Mouse (Mus musculus) heart, adult 11 months (tissue): ENCODE data around the gene Plcb4.
A peak's percentile ranks its signal among the peaks of the same experiment; 100 is the strongest.

Experiments
- DNase-seq: peaks from one replicate; pipeline ENCODE4 v3.0.0; 2022

Gene Plcb4

DNA sequence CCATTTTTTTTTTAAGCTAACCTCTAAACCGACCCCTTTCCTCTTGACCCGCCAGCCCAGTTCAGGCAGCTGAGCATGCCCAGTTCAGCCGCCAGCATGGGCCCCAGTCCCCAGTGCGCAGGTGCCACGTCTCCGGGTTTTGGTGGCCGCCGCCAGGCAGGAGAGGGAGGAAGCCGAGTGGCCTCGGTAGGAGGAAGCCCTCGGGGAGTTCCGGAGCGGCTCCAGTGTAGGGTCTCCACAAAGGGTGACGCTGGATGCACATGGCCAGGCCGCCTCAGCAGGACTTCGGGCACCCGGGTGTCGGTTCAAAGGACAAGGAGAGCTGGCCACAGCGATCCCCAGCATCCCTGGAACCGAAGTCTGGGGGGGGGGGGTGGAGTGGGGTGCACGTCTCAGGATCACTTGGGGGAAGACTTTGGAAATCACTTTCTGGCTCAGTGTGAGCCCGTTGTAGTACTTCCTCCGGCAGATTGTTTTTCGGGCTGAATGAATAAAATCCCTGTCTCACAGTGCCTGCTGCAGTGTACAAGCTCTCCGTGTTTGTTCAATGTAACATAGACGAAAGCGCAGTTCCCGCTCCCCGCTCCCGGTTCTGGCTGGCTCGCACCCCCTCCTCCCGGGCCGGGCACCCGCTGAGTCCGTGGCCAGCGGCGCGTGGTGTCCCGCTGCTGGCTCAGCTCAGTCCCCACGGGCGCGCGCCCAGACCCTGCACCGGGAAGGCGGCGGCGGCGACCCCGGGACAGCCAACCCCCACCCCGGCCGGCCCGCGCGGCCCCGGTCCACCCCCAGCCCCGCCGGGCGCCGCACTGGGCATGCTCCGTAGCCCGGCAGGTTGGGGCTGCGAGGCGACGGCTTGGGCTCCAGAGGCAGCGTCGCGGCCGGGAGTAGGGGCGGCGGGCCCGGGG, at the start of gene Plcb4:
TSS of gene Plcb4 (plus strand) at position 526 of the 905 bp plus-strand sequence.
- peak; percentile 99 for DNase-seq

DNA sequence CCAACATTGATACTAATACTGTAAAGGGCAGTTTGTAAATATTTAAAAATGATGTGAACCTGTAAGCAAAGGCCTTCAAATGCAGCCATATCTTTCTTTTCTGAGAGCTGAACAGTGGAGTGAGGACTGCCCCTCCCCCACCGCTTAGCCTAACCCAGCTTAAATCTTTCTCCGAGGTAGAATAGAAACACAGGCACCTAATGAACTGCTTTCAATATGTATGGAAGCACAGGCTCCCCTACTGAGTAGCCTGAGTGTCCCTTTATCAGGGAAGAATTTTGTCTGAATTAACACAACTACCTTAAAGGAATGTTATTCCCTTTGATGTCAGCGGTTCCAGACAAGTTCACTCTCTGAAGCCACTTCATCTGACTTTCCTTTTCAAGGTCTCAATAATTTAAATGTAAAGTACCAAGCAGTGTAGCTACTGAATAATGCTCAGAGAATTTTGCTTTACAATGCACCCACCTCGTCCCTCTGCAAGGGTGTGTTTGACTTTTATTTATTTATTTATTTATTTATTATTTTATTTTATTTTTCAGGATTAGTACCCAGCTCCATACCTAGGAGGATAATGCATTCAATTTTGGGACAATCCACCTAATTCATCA, 44.1 kb upstream of the Plcb4 start:
- no peak for DNase-seq

DNA sequence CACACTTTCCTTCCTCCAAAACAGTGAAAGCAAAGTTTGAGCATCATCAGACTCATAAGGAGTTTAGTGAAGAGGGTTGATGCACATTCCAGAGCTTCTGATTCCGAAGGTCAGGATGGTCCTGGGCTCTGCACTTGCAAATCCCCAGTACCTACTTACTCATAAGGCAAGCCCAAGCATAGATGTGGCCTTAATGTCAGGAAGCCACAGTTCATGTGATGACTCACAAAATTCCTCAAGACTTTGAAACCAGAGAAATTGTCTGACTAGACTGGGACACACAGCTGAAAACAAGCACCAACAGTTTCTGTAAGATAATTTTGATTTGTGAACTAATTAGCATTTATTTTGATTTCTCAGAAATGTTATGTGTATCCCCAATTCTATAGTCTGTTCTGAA, 42.7 kb upstream of the Plcb4 start:
- DNase-seq = no peak

DNA sequence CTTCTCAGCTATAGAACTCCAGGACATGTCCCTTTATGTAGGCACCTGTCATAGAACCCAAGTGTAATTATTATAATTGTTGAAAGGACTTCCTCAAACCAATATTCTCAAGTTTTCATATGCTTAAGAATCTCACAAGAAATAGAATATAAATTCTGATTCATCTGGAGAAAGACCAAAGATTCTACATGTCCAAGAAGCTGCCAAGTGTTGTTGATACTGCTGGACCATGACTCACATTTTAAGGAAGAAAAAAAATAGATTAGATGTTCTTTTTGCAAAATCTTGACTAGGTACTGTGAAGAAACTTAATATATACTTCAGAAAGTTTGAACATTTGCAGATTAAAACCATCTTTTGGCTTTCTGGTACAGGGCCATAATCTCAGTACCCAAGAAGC, 40.3 kb upstream of the Plcb4 start:
- DNase-seq = no peak

DNA sequence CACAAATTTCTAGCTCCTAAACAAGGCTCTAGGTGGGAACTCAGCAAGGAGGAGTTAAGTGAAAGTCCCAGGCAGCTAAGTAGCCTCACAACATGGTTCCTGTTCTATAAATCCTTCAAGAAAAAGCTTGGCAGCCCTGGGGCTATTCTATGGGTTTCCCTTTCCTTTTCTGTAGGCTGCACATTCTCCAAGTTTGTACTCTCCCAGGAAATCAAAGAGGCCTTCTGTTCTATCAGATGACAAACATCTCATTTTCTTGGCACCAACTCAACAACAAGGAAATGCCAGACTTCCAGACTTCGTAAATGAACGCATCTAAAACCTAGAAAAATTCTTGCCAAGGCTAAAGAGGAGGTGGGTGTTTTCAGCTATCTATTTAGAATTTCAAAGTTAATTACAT, 38.9 kb upstream of the Plcb4 start:
- no peak for DNase-seq

DNA sequence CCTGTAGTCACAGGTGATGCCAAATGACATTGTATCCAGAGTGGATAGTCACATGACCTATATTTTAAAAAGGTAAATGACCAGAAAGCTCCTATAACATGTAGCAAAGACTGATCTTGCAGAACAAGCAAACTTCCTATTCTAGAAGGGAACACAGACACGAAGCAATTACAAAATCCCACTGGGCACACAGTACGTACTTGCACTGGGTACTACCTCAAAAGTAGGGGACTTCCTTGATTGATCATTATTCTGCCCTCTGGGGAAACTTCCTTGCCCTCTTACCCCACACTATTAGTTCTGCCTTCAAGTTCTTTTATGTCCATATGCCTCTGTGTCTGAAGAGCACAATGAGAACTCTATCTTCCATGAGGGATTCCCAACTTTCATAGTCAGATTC, 31.0 kb upstream of the Plcb4 start:
- no peak for DNase-seq

DNA sequence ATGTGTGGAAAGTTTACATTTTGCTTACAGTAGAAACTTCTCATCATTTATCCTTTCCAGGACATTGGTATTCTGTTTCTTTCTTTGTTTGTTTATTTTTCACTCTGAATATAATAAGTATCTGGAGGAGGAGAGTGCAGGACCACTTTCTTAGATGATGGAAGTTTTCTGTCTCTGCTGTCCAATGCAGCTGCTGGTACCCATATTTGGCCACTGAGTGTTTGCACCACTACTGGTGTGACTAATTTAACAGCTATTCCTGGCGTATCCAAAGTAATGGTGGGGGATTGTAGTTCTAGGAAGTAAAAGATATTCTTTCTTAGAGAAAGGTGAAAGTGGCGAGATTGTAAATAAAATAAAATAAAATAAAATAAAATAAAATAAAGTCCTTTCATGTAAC, 21.6 kb upstream of the Plcb4 start:
- no peak for DNase-seq

DNA sequence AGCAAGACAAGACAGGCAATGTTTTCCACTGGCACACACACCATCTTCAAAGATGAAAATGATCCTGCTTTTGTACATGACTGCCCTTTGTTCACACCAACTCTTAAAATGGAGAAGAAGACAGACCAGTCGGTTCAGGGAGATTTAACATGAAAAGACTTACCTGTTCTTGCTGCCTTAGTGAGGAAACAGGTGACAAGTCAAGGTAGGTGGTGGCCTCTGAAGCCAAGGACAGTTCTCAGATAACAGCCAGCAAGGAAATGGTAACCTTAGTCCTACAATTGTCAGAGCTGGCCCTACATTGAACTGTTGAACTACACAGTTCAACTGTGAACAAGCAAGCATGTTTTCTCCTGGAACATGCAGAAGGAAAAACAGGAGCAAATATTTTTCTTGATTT, 17.8 kb upstream of the Plcb4 start:
- peak; percentile 30 for DNase-seq

DNA sequence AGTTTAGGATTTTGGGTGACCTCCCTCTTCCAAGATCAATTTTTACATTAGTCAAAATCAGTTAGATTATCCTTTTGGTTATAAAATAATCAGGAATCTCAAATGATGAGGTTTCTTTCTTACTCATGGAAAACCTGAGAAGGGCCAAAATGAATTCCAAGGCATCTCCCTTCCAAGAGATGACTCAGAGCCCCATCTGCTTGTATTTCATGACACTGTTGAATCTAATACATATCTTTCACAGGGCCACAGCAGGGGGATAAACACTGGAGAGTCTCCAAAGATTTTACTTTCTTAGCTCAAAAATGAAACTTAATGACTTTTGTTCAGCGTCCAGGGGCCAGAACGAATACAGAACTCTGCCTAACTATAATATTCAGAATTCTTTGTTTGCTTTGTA, 17.2 kb upstream of the Plcb4 start:
- peak; percentile 89 for DNase-seq

DNA sequence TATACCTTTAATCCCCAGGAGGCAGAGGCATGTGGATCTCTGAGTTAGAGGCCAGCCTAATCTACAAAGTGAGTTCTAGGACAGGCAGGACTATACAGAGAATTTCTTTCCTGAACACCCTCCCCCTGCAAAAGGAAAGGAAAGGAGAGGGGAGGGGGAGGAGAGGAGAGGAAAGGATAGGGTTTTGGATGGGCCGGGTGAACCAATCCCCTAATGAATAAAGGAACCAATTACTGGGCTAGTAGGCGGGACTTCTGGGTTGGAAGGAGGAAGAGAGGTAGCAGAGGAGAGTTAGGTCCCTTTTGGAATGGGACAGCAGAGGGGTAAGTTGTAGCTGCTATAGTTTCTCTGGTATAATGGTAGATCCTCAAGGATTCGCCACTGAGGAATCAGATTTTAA, 12.6 kb upstream of the Plcb4 start:
- no peak for DNase-seq

DNA sequence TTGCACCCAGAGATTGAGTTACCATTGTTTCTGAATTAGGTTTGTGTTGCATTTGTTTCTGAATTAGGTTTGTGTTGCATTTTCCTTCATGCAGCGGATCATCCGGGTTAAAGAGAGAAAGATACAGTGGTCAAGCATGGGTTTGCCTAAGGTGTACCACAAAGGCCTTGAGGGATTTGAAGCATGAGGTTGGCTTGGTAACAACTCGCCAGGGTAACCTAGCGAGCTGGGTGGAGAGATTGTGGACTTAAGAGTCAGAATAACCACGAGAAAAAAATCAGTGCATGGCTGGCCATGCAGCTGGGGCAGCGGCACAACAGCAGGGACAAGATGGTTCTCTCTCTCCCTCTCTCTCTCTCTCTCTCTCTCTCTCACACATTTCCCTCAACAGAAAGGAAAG, 12.2 kb upstream of the Plcb4 start:
- no peak for DNase-seq

DNA sequence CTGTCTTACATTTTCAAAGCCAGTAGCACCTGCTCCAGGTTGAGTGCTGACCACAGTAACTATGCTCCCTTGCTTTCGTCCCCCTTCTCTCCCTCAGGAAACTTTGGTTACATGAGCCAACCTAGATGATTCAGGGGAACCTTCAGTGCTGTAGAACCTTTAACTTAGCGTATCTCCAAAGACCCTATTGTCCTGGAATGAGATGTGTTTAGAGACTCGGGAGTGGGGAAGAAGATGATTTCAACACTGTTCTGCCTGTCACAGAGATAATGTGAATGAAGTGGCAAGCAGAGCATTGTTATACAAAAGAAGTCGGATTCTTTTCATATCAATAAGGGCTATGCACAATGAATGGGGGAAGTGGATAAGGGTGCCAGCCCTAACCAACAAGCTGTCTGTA, 10.8 kb upstream of the Plcb4 start:
- DNase-seq = no peak

DNA sequence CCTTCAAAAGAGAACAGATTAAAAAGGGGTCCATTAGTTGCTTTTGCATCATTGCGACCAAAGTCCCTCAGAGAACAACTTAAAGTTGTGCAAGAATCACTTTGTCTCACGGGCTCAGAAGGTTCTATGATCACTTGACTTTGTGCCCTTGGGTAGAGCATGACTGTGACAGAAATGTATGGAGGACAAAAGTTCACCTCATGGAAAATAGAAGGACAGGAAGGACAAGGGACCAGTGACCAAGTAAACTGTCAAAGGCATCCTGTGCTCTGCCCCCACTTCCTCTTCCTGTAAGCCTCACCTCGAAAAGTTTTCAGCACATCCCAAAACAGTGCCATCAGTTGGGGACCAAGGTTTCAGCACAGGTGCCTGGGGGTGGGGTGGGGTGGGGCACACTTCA, 7.9 kb upstream of the Plcb4 start:
- DNase-seq = peak; percentile 60

DNA sequence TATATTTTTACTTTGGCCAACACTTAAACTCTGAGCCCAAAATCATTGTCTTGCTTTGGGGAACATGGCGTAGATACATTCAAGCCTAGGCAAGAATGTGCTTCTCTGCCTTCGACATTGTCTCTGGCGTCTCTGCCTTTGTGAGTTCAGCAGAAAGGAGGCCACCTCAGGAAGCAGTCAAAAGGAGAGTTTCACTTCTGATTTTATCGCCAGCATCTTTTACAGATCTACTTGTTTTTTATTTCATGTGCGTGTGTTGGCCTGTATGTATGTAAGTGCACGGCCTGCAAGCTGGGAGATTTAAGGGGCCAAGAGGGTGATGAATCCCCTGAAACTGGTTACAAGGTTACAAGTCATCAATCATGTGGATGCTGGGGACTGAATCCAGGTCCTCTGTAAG, 6.8 kb upstream of the Plcb4 start:
- peak; percentile 41 for DNase-seq

DNA sequence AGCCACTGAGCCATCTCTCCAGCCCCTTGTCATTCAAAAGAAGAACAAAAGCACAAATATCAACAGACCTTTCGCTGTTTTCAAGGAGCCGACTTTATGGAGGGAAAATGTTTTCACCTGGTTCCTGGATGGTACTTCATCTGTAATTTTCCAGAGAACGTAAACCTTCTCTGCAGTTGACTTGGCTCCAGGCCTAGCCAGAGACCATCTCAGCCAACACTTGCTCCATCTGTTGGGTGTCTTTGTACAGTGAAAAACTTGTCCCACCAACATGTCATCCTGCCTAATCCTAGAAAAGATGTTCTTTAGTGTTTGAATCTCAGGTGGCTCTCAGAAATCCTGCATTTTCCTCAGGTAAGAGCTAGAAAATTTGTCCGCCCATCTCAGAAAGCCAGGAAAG, 6.4 kb upstream of the Plcb4 start:
- DNase-seq = peak; percentile 28

DNA sequence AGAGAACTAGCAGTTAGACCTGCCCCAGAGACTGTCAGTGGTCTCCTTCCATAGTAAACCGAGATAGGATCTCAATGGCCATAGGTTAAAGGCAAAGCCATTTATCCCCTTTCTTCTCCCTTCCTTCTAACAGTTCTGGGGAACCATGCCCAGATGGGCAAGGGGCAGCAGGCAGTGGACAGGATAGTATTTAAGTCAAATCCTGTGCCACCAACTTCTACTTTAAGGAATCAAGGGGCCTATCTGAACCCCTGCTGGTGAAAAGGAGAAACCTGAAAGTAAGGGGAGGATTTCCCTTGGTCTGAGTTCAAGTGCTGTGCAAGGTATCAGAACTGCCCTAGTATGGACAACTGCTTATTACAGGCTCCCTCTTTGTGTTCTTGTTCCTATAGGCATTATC, 2.9 kb upstream of the Plcb4 start:
- peak; percentile 67 for DNase-seq

DNA sequence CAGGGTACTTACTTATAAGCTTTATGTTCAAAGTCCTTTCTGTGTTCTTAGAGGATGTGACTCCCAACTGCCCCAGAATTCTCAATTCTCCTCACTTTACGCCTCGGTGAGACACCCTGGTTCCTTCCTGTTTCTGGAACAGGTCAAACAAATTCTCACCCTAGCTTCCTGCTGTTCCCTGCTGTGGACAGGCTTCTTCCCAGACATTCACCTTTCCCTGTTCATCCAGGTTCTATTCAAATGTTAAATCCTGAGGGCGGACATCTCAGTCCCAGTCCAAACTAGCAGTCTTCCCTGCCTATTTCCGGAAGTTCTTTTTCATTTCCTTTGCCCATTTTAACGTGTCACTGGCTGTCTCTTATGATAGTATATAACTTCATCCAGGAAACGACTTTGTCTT, 2.2 kb upstream of the Plcb4 start:
- DNase-seq = peak; percentile 70

DNA sequence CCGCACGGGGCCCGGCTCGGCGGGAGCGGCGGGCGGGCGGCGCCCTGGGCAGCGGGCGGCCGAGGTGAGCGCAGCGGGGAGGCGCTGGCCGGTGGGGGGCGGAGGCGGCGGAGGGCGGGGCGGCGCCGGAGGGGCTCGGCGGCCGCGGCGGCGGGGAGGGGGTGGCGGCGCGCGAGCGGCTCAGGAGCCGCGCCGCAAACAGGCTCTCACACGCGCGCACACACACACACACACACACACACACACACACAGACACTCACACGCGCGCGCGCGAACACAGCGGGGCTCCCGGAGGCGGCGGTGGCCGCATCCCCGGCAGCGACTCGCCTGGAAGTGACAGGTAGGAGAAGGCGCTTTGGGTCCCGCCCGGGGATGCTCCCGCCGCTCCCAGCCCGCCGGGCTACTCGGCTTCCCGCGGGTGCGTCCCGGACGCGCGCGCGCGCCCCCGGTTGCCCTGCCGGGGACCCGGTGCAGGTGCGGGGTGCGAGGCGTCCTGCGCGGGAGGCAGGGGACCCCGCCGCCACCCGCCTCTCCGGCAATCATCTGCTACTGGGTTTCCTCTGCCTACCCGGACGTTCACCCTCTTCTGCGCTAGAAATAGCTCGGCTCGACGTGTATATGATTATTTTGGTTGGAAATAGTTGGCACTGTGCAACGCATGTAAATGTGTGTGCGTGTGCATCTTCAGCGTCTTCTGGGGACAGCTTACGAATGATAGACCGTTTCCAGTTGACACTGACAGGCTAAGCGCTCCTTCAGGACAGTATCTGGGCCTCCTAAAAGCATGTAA, 775 bp downstream of the Plcb4 start:
- DNase-seq = peak; percentile 98

DNA sequence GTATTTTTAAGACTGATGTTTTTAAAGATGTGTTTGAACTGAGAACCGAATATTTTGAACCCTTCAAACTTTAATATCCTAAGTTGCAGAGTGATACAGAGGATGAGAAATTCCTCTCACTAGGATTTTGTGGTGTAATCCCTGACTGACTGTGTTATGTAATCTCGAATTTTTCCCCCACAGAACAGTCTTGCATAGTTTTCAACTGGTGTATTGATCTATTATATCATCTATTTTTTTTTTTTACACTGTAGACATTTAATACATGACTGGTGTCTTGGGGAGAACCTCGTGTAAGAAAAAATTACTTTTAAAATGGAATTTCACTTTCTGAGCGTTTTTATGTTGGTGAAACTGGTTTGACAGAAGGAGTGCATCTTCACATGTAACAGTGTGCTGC, 2.0 kb downstream of the Plcb4 start:
- no peak for DNase-seq

DNA sequence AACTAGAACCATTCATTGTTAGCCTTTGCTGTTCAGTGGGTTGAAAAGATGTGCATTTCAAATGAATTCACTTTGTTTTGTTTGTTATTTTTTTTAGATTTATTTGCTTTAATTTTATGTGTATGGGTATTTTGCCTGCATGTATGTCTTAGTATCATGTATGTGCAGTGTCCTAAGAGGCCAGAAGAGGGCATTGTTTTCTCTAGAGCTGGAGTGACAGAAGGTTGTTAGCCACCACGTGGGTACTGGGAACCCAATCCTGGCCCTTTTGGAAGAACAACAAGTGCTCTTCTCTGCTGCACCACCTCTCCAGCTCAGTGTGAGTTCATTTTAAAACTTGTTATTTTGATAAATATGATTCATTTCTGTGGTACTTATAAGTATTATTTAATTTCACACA, 5.0 kb downstream of the Plcb4 start:
- DNase-seq = peak; percentile 30

DNA sequence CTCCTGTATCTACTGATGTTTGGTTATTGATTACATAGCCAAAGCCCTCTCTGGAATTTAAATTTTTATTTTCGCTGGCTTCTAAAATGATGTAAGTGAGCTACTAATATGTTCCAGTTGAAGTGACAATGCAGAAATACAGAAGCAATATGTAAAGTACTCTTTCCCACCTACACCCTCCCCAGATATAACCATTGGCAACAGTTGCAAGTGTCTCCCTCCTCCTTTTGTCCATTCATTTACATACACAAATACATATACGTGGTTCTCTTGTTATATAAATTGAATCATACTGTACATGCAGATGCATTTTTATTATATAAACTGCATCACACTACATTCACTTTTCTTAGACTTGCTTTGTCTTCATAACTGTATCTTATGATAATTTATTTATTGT, 8.7 kb downstream of the Plcb4 start:
- DNase-seq = peak; percentile 18

DNA sequence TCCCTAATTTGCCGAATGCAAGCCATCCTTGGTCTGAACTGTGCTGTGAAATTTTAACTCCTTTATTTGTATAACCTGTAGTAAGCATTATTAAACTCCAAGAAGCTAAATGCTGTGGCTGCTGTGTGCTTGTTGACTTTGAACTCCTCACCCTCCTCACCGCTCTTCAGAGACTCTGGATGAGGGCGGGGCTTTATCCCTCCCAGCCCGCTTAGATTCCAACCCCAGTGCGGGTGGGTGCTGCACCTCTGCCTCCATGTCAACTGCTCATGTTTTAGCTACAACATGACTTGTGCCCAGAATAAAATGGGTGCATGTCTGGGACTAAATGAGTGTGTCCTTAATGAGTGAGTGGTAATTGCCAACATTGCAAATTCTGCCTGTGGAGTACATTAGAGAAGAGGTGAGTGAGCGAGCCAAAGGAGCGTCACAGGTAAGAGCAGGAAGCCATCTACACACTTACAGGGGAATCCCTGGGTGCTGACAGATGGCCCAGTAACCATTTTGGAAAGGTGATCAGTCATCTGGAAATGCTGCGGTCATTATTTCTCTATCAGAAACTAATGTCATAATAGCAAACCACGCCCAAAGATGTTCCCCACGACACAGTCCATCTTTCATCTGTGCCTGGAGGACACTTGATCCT, 13.8 kb downstream of the Plcb4 start:
- peak; percentile 82 for DNase-seq

DNA sequence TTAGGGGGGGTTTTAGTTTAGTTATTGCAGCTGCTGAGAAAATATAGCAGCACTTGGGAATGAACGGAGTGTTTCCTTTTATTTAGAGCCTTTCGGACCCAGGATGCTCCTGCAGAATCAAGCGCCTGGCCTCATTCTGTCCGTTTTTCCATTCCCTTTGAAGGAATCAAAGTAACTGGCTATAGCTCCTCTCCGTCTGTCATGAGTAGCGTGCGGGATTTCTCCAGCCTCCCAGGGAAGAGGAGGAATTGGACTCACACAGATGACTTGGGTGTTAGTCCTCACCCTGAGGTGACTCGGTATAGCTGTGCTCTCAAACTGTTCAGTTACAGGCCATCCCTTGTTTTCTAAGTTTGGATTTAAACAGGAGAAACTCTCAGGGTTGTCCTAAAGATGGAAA, 14.8 kb downstream of the Plcb4 start:
- DNase-seq = peak; percentile 30
